Mouse (Mus musculus) lung, postnatal 36 days (tissue): ENCODE data around the gene Acbd6.

ENCODE experiments used
- DNase-seq: peaks from one replicate; pipeline ENCODE4 v3.0.0; 2022; ENCODE audit warnings: mixed read lengths

Gene Acbd6

GRCm38 (mm10) chr1:155560678-155561077 lies 2.8 kb downstream of the Acbd6 start:
- DNase-seq = no peak

GRCm38 (mm10) chr1:155562206-155562605 lies 4.3 kb downstream of the Acbd6 start:
- DNase-seq = no peak

- DNase-seq = peak; percentile 43
Measured at GRCm38 (mm10) chr1:155564741-155565140, 6.8 kb downstream of the Acbd6 start.

- no peak for DNase-seq
Measured at GRCm38 (mm10) chr1:155568133-155568532, 10.2 kb downstream of the Acbd6 start.

GRCm38 (mm10) chr1:155569340-155569739 lies 11.4 kb downstream of the Acbd6 start:
- no peak for DNase-seq

- peak; percentile 86 for DNase-seq
Measured at GRCm38 (mm10) chr1:155574966-155575673, 17.2 kb downstream of the Acbd6 start.

- DNase-seq = peak; percentile 60
Measured at GRCm38 (mm10) chr1:155576432-155576831, 18.5 kb downstream of the Acbd6 start.

- DNase-seq = no peak
Measured at GRCm38 (mm10) chr1:155577316-155577715, 19.4 kb downstream of the Acbd6 start.

GRCm38 (mm10) chr1:155587961-155588360 lies 30.0 kb downstream of the Acbd6 start:
- DNase-seq = no peak

- no peak for DNase-seq
Measured at GRCm38 (mm10) chr1:155594141-155594540, 36.2 kb downstream of the Acbd6 start.

GRCm38 (mm10) chr1:155596576-155596975 lies 38.7 kb downstream of the Acbd6 start:
- DNase-seq = no peak

GRCm38 (mm10) chr1:155604706-155605105 lies 46.8 kb downstream of the Acbd6 start:
- DNase-seq = no peak

GRCm38 (mm10) chr1:155605391-155606155 lies 47.7 kb downstream of the Acbd6 start:
- DNase-seq = no peak

- no peak for DNase-seq
Measured at GRCm38 (mm10) chr1:155606156-155606531, 48.2 kb downstream of the Acbd6 start.

GRCm38 (mm10) chr1:155608524-155608923 lies 50.6 kb downstream of the Acbd6 start:
- no peak for DNase-seq

GRCm38 (mm10) chr1:155614426-155614825 lies 56.5 kb downstream of the Acbd6 start:
- no peak for DNase-seq

GRCm38 (mm10) chr1:155621075-155621474 lies 63.2 kb downstream of the Acbd6 start:
- DNase-seq = no peak

GRCm38 (mm10) chr1:155623192-155623591 lies 65.3 kb downstream of the Acbd6 start:
- no peak for DNase-seq

- DNase-seq = no peak
Measured at GRCm38 (mm10) chr1:155627746-155628145, 69.8 kb downstream of the Acbd6 start.

GRCm38 (mm10) chr1:155636648-155637047 lies 78.7 kb downstream of the Acbd6 start:
- no peak for DNase-seq

GRCm38 (mm10) chr1:155645816-155646215 lies 87.9 kb downstream of the Acbd6 start:
- no peak for DNase-seq

- DNase-seq = no peak
Measured at GRCm38 (mm10) chr1:155646345-155647307, 88.7 kb downstream of the Acbd6 start.
